Mouse (Mus musculus): ENCODE results near the gene Gm13691.

- TF ChIP-seq CTCF (IDR thresholded peaks at IDR 0.05; ENCODE audit: low read depth, low read length) (no peak), POLR2A (IDR thresholded peaks at IDR 0.05; ENCODE audit: borderline replicate concordance, low read depth, low read length) (no peak)
Observed at GRCm38 (mm10) chr2:83941792-83942191, 48.6 kb upstream of the Gm13691 start.
